Comparison of ENCODE assay signal across 8 mouse cellular contexts in the genomic region with DNA sequence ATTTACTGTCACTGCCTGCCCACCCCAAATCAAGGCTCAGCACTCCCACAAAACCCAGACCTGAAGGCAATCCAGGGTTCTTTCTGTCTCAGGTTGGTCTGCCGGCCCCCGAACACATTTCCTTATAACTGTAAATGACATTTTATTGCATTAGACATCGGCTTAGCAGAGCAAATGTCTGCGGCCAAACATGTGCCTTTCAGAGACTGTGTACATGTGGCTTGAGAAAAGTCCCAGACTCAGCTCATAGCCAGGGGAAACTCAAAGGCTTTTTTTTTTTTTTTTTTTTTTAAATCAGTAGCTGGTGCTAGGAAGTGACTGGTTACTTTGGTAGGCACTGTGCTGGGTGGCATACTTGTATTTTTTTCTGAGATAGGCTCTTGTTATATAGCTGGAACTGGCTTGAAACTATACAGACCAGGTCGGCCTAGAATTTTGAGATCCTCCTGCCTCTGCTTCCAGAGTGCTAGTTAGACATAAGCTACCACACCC. TPM values are rescaled to one million over a fixed set of nuclear protein-coding genes. Genes with fewer than 3 reads are reported as not detected.
DNase-seq lines count a peak whose midpoint lies in the region; ATAC-seq and TF ChIP-seq lines count a peak whose summit lies in the region.

No protein-coding gene starts in this region.

- ATAC-seq in forebrain, embryonic 16.5 days = no peak
- no peak for ATAC-seq in liver, embryonic 15.5 days (ENCODE audit: insufficient read depth)

- H3K4me3 ChIP-seq in gastrocnemius, adult 2 months = peak overlapping the region; percentile 80; the same call in 1 of the 2 replicates
- 0 out of 2 replicates have a peak overlapping the region, but pooled peaks have one; percentile 89 for H3K4me3 ChIP-seq in forebrain, embryonic 16.5 days (replicated peaks; ENCODE audit: low read length)
- peak overlapping the region; percentile 86 for H3K4me3 ChIP-seq in liver, embryonic 15.5 days (replicated peaks)

- no peaks in the 10 kb centered on the region for H3K9me3 ChIP-seq in forebrain, embryonic 16.5 days (ENCODE audit: control insufficient read depth, low read length)
- H3K9me3 ChIP-seq in liver, embryonic 15.5 days (replicated peaks) = no peaks in the 10 kb centered on the region

- H3K27ac ChIP-seq in gastrocnemius, adult 2 months = peak overlapping the region; percentile 92
- H3K27ac ChIP-seq in forebrain, embryonic 16.5 days (ENCODE audit: low read length) = no peak overlapping the region
- H3K27ac ChIP-seq in liver, embryonic 15.5 days (replicated peaks) = no peak overlapping the region

- no peaks in the 10 kb centered on the region for H3K27me3 ChIP-seq in forebrain, embryonic 16.5 days (replicated peaks; ENCODE audit: control insufficient read depth, insufficient read depth, low read length)
- no peaks in the 10 kb centered on the region for H3K27me3 ChIP-seq in liver, embryonic 15.5 days

- H3K4me2 ChIP-seq in forebrain, embryonic 16.5 days (ENCODE audit: low read length) = no peak overlapping the region; the same call in 1 of the 2 replicates
- peak overlapping the region; percentile 98 for H3K4me2 ChIP-seq in liver, embryonic 15.5 days

- DNase-seq in gastrocnemius, adult 2 months = no peak
- no peak for DNase-seq in gastrocnemius, postnatal 10 days
- peak; percentile 5 for DNase-seq in 3T3-L1 (ENCODE audit: low read depth, low spot score)
- no peak for DNase-seq in urinary bladder, postnatal 10 days (ENCODE audit: low spot score)
- DNase-seq in adrenal gland, adult 2 months = no peak
- DNase-seq in thymus, postnatal 14 days = no peak

- H3K36me3 ChIP-seq in forebrain, embryonic 16.5 days (ENCODE audit: control insufficient read depth, insufficient read depth) = peaks cover 5% of the 10 kb centered on the region; the same call in 1 of the 2 replicates
- peaks cover 32% of the 10 kb centered on the region for H3K36me3 ChIP-seq in liver, embryonic 15.5 days (replicated peaks)

- TF ChIP-seq CTCF in gastrocnemius, adult 2 months (IDR thresholded peaks at IDR 0.05) = no peak

- H3K9ac ChIP-seq in forebrain, embryonic 16.5 days (replicated peaks; ENCODE audit: low read depth, low read length) = no peak overlapping the region
- H3K9ac ChIP-seq in liver, embryonic 15.5 days = peak overlapping the region; percentile 90; the same call in 1 of the 2 replicates

- WGBS in forebrain, embryonic 16.5 days = 93% methylated on average over 5 of the region's 5 CpGs
- WGBS in liver, embryonic 15.5 days (ENCODE audit: insufficient replicate concordance) = 75% methylated on average over 5 of the region's 5 CpGs

- H3K4me1 ChIP-seq in forebrain, embryonic 16.5 days (replicated peaks; ENCODE audit: control insufficient read depth, insufficient read depth, low read length) = peaks cover 7% of the 10 kb centered on the region
- peaks cover 35% of the 10 kb centered on the region for H3K4me1 ChIP-seq in liver, embryonic 15.5 days (replicated peaks)

- intact Hi-C loops in gastrocnemius, adult 2 months (cut with DNase I) = loop anchor here (2.0 to 5.0 kb wide), 2 partner anchors 35 to 129 kb away; no protein-coding TSS in a partner anchor

RNA-seq across cellular contexts. Expression of a gene that starts 1.3 kb away (rescaled TPM):
- not detected for total RNA-seq in gastrocnemius, adult 2 months (2021)
- total RNA-seq in gastrocnemius, postnatal 10 days (2021) = not detected
- polyA plus RNA-seq in forebrain, embryonic 16.5 days (2015; fragmentation: Nextera tagmentation; extraction: Ambion mirVana) = 0.77 TPM in 1 of 2 replicates, not detected in the other
- polyA plus RNA-seq in liver, embryonic 15.5 days (2015; fragmentation: Nextera tagmentation; extraction: Ambion mirVana) = 0.36 and 0.59 TPM in 2 replicates
- total RNA-seq in adrenal gland, adult 2 months (2021) = under 1 TPM; 0.72 to 0.73 TPM
- polyA plus RNA-seq in adrenal gland, adult 2 months (2012; rRNA removed) = 0.97 TPM in 1 of 2 replicates, not detected in the other

RNA-seq across cellular contexts. Expression of a gene that starts 1.4 kb away (rescaled TPM):
- 1 to 10 TPM; 3.0 to 3.9 TPM for total RNA-seq in gastrocnemius, adult 2 months (2021)
- total RNA-seq in gastrocnemius, postnatal 10 days (2021) = 1 to 10 TPM; 3.0 to 5.0 TPM
- polyA plus RNA-seq in forebrain, embryonic 16.5 days (2015; fragmentation: Nextera tagmentation; extraction: Ambion mirVana) = 17.7 and 20.5 TPM in 2 replicates
- 12.7 and 13.2 TPM in 2 replicates for polyA plus RNA-seq in liver, embryonic 15.5 days (2015; fragmentation: Nextera tagmentation; extraction: Ambion mirVana)
- 1 to 10 TPM; 5.4 to 9.1 TPM for total RNA-seq in adrenal gland, adult 2 months (2021)
- polyA plus RNA-seq in adrenal gland, adult 2 months (2012; rRNA removed) = 4.5 and 5.9 TPM in 2 replicates

RNA-seq across cellular contexts. Expression of a gene that starts 27.4 kb away (rescaled TPM):
- 10 to 100 TPM; 11.3 to 16.2 TPM for total RNA-seq in gastrocnemius, adult 2 months (2021)
- total RNA-seq in gastrocnemius, postnatal 10 days (2021) = 10 to 100 TPM; 12.8 to 13.2 TPM
- polyA plus RNA-seq in forebrain, embryonic 16.5 days (2015; fragmentation: Nextera tagmentation; extraction: Ambion mirVana) = 21.8 and 24.6 TPM in 2 replicates
- polyA plus RNA-seq in liver, embryonic 15.5 days (2015; fragmentation: Nextera tagmentation; extraction: Ambion mirVana) = 14.1 and 14.2 TPM in 2 replicates
- 10 to 100 TPM; 18.1 to 21.3 TPM for total RNA-seq in adrenal gland, adult 2 months (2021)
- 10.4 and 13.0 TPM in 2 replicates for polyA plus RNA-seq in adrenal gland, adult 2 months (2012; rRNA removed)

RNA-seq across cellular contexts. Expression of a gene that starts 27.4 kb away (rescaled TPM):
- total RNA-seq in gastrocnemius, adult 2 months (2021) = 10 to 100 TPM; 21.9 to 24.2 TPM
- total RNA-seq in gastrocnemius, postnatal 10 days (2021) = 10 to 100 TPM; 34.3 to 46.2 TPM
- 127 and 129 TPM in 2 replicates for polyA plus RNA-seq in forebrain, embryonic 16.5 days (2015; fragmentation: Nextera tagmentation; extraction: Ambion mirVana)
- polyA plus RNA-seq in liver, embryonic 15.5 days (2015; fragmentation: Nextera tagmentation; extraction: Ambion mirVana) = 50.7 and 52.0 TPM in 2 replicates
- total RNA-seq in adrenal gland, adult 2 months (2021) = 10 to 100 TPM; 76.3 to 86.1 TPM
- polyA plus RNA-seq in adrenal gland, adult 2 months (2012; rRNA removed) = 1.7 TPM in 2 replicates

RNA-seq across cellular contexts. Expression of a gene that starts 36.6 kb away (rescaled TPM):
- 1 to 10 TPM; 1.4 to 2.0 TPM for total RNA-seq in gastrocnemius, adult 2 months (2021)
- total RNA-seq in gastrocnemius, postnatal 10 days (2021) = 1 to 10 TPM; 5.5 to 6.5 TPM
- polyA plus RNA-seq in forebrain, embryonic 16.5 days (2015; fragmentation: Nextera tagmentation; extraction: Ambion mirVana) = 22.3 and 25.6 TPM in 2 replicates
- 3.7 and 4.2 TPM in 2 replicates for polyA plus RNA-seq in liver, embryonic 15.5 days (2015; fragmentation: Nextera tagmentation; extraction: Ambion mirVana)
- total RNA-seq in adrenal gland, adult 2 months (2021) = 1 to 10 TPM; 5.6 to 5.8 TPM
- polyA plus RNA-seq in adrenal gland, adult 2 months (2012; rRNA removed) = 7.3 and 9.8 TPM in 2 replicates
